Mouse (Mus musculus) gastrocnemius, postnatal 25 days (tissue): ENCODE results near the gene Cdiptos. TPM values are rescaled to one million over a fixed set of nuclear protein-coding genes. Genes with fewer than 3 reads are reported as not detected.

Experiments
- DNase-seq: peaks from one replicate; pipeline ENCODE4 v3.0.0; 2022
- long read RNA-seq, 2 experiments: library from polyadenylated mRNA; stranded (forward); transcript quantifications; one replicate each; pipeline ENCODE4 v2.0.0; 2021
- total RNA-seq, 2 experiments: library from RNA; stranded (reverse); gene quantifications; 1 replicate in 1 of 2; 2 replicates in 1 of 2; pipeline ENCODE4 v1.2.3; 2021

The Cdiptos gene
- not detected for total RNA-seq
- long read RNA-seq, experiment 1, result 0 reads
- long read RNA-seq, experiment 2, result 0 reads

- DNase-seq, result peak; percentile 94
Observed at GRCm38 (mm10) chr7:126975950-126976866, at the start of gene Cdiptos. Gene Cdiptos, minus strand, starts transcription at chr7:126976098.

GRCm38 (mm10) chr7:127024755-127025555 is 49.1 kb upstream of the Cdiptos start:
- peak; percentile 77 for DNase-seq

- peak; percentile 25 for DNase-seq
Observed at GRCm38 (mm10) chr7:127023896-127024690, 48.2 kb upstream of the Cdiptos start.

GRCm38 (mm10) chr7:127023272-127023691 is 47.4 kb upstream of the Cdiptos start:
- peak; percentile 28 for DNase-seq

- DNase-seq, result no peak
Observed at GRCm38 (mm10) chr7:127022528-127023271, 46.8 kb upstream of the Cdiptos start.

GRCm38 (mm10) chr7:127021563-127022527 is 45.9 kb upstream of the Cdiptos start:
- no peak for DNase-seq

- peak; percentile 66 for DNase-seq
Observed at GRCm38 (mm10) chr7:127020901-127021562, 45.1 kb upstream of the Cdiptos start, which contains the start of the genes Gm42742 and Prrt2. Gene Gm42742, minus strand, starts transcription at chr7:127021097. Gene Prrt2, minus strand, starts transcription at chr7:127021211.

- no peak for DNase-seq
Observed at GRCm38 (mm10) chr7:127020491-127020890, 44.6 kb upstream of the Cdiptos start.

- no peak for DNase-seq
Observed at GRCm38 (mm10) chr7:127020031-127020430, 44.1 kb upstream of the Cdiptos start.

GRCm38 (mm10) chr7:127019306-127019960 is 43.5 kb upstream of the Cdiptos start:
- no peak for DNase-seq

- no peak for DNase-seq
Observed at GRCm38 (mm10) chr7:127018416-127019305, 42.8 kb upstream of the Cdiptos start.

GRCm38 (mm10) chr7:127017950-127018345 is 42.0 kb upstream of the Cdiptos start:
- DNase-seq, result no peak

- peak; percentile 95 for DNase-seq
Observed at GRCm38 (mm10) chr7:127016971-127017949, 41.4 kb upstream of the Cdiptos start, which contains the start of gene Pagr1a. Gene Pagr1a, minus strand, starts transcription at chr7:127017352.

- DNase-seq, result peak; percentile 60
Observed at GRCm38 (mm10) chr7:127016486-127016938, 40.6 kb upstream of the Cdiptos start.

- no peak for DNase-seq
Observed at GRCm38 (mm10) chr7:127016481-127016485, 40.4 kb upstream of the Cdiptos start, which contains the start of gene Pagr1b. Gene Pagr1b, minus strand, starts transcription at chr7:127016484.

- no peak for DNase-seq
Observed at GRCm38 (mm10) chr7:127016081-127016480, 40.2 kb upstream of the Cdiptos start.

GRCm38 (mm10) chr7:127014993-127015392 is 39.1 kb upstream of the Cdiptos start:
- no peak for DNase-seq
